Mouse (Mus musculus): ENCODE data around the gene Hpca. TPM values are rescaled to one million over a fixed set of nuclear protein-coding genes. Genes with fewer than 3 reads are reported as not detected.

The Hpca gene
- not detected for polyA plus RNA-seq (2021)

GRCm38 (mm10) chr4:129121569-129122086, at the start of gene Hpca:
Gene Hpca (minus strand): TSS chr4:129122036.
- peaks cover 24% of the 10 kb centered on the region for H3K27me3 ChIP-seq
- no peak for ATAC-seq
- no peak for DNase-seq (ENCODE audit: low read depth, low spot score)
- in situ Hi-C loops (cut with MboI; ENCODE audit: low pct_unique_long_range_greater_than_20kb), result loop anchor here (25.0 kb wide), 1 partner anchor 509 kb away; the partner anchor contains the start of genes Tlr12 and Zscan20
- POLR2A ChIA-PET, result no interaction called here
- no peak for TF ChIP-seq CTCF (IDR thresholded peaks at IDR 0.05)
- CTCF ChIA-PET, result interaction anchor here (1.5 kb wide), 1 partner anchor 13 kb away, joined by 3 read pairs; no protein-coding TSS in a partner anchor

GRCm38 (mm10) chr4:129161581-129162255, 39.9 kb upstream of the Hpca start:
- ChIA-PET POLR2A (no interaction called here), CTCF (interaction anchor here (1.3 kb wide), 1 partner anchor 22 kb away, joined by 4 read pairs; no protein-coding TSS in a partner anchor)
- in situ Hi-C loops (cut with MboI; ENCODE audit: low pct_unique_long_range_greater_than_20kb), result no loop called here
- no peak for TF ChIP-seq CTCF (IDR thresholded peaks at IDR 0.05)
- no peaks in the 10 kb centered on the region for H3K27me3 ChIP-seq
- no peak for DNase-seq (ENCODE audit: low read depth, low spot score)
- no peak for ATAC-seq

GRCm38 (mm10) chr4:129161076-129161475, 39.2 kb upstream of the Hpca start:
- DNase-seq (ENCODE audit: low read depth, low spot score), result no peak
- no peak for TF ChIP-seq CTCF (IDR thresholded peaks at IDR 0.05)
- ChIA-PET CTCF (interaction anchor here (1.3 kb wide), 1 partner anchor 21 kb away, joined by 4 read pairs; no protein-coding TSS in a partner anchor), POLR2A (no interaction called here)
- no peak for ATAC-seq
- in situ Hi-C loops (cut with MboI; ENCODE audit: low pct_unique_long_range_greater_than_20kb), result no loop called here
- H3K27me3 ChIP-seq, result no peaks in the 10 kb centered on the region

- TF ChIP-seq CTCF (IDR thresholded peaks at IDR 0.05), result no peak
- in situ Hi-C loops (cut with MboI; ENCODE audit: low pct_unique_long_range_greater_than_20kb), result no loop called here
- CTCF ChIA-PET, result no interaction called here
- no peaks in the 10 kb centered on the region for H3K27me3 ChIP-seq
- ATAC-seq (no peak), DNase-seq (ENCODE audit: low read depth, low spot score) (no peak)
- POLR2A ChIA-PET, result no interaction called here
Observed at GRCm38 (mm10) chr4:129158549-129158948, 36.7 kb upstream of the Hpca start.

- DNase-seq (ENCODE audit: low read depth, low spot score) (no peak), ATAC-seq (no peak)
- H3K27me3 ChIP-seq, result no peaks in the 10 kb centered on the region
- CTCF ChIA-PET, result no interaction called here
- in situ Hi-C loops (cut with MboI; ENCODE audit: low pct_unique_long_range_greater_than_20kb), result no loop called here
- POLR2A ChIA-PET, result no interaction called here
- no peak for TF ChIP-seq CTCF (IDR thresholded peaks at IDR 0.05)
Observed at GRCm38 (mm10) chr4:129157541-129157940, 35.7 kb upstream of the Hpca start.

- ATAC-seq, result no peak
- no peak for DNase-seq (ENCODE audit: low read depth, low spot score)
- TF ChIP-seq CTCF (IDR thresholded peaks at IDR 0.05), result no peak
- in situ Hi-C loops (cut with MboI; ENCODE audit: low pct_unique_long_range_greater_than_20kb), result no loop called here
- ChIA-PET CTCF (interaction anchor here (1.2 kb wide), 1 partner anchor 11 kb away, joined by 4 read pairs; no protein-coding TSS in a partner anchor), POLR2A (no interaction called here)
- H3K27me3 ChIP-seq, result no peaks in the 10 kb centered on the region
Observed at GRCm38 (mm10) chr4:129151276-129151811, 29.5 kb upstream of the Hpca start.

GRCm38 (mm10) chr4:129149321-129149720, 27.5 kb upstream of the Hpca start:
- ATAC-seq (no peak), DNase-seq (ENCODE audit: low read depth, low spot score) (no peak)
- ChIA-PET CTCF (no interaction called here), POLR2A (no interaction called here)
- H3K27me3 ChIP-seq, result no peaks in the 10 kb centered on the region
- in situ Hi-C loops (cut with MboI; ENCODE audit: low pct_unique_long_range_greater_than_20kb), result loop anchor here (25.0 kb wide), 1 partner anchor 313 kb away; the partner anchor contains the start of gene Bsdc1
- no peak for TF ChIP-seq CTCF (IDR thresholded peaks at IDR 0.05)

GRCm38 (mm10) chr4:129147552-129148103, 25.8 kb upstream of the Hpca start:
- POLR2A ChIA-PET, result no interaction called here
- no peak for DNase-seq (ENCODE audit: low read depth, low spot score)
- no peak for TF ChIP-seq CTCF (IDR thresholded peaks at IDR 0.05)
- in situ Hi-C loops (cut with MboI; ENCODE audit: low pct_unique_long_range_greater_than_20kb), result loop anchor here (25.0 kb wide), 1 partner anchor 315 kb away; the partner anchor contains the start of gene Bsdc1
- CTCF ChIA-PET, result no interaction called here
- ATAC-seq, result no peak
- no peaks in the 10 kb centered on the region for H3K27me3 ChIP-seq

- H3K27me3 ChIP-seq, result no peaks in the 10 kb centered on the region
- ChIA-PET CTCF (interaction anchor here (3.2 kb wide), 1 partner anchor 12 kb away, joined by 9 read pairs; no protein-coding TSS in a partner anchor), POLR2A (no interaction called here)
- no peak for DNase-seq (ENCODE audit: low read depth, low spot score)
- in situ Hi-C loops (cut with MboI; ENCODE audit: low pct_unique_long_range_greater_than_20kb), result loop anchor here (25.0 kb wide), 1 partner anchor 316 kb away; the partner anchor contains the start of gene Bsdc1
- ATAC-seq, result no peak
- TF ChIP-seq CTCF (IDR thresholded peaks at IDR 0.05), result no peak
Observed at GRCm38 (mm10) chr4:129146392-129146791, 24.6 kb upstream of the Hpca start.

GRCm38 (mm10) chr4:129145943-129146342, 24.1 kb upstream of the Hpca start:
- H3K27me3 ChIP-seq, result no peaks in the 10 kb centered on the region
- ATAC-seq (no peak), DNase-seq (ENCODE audit: low read depth, low spot score) (no peak)
- CTCF ChIA-PET, result interaction anchor here (3.2 kb wide), 1 partner anchor 12 kb away, joined by 9 read pairs; no protein-coding TSS in a partner anchor
- POLR2A ChIA-PET, result no interaction called here
- in situ Hi-C loops (cut with MboI; ENCODE audit: low pct_unique_long_range_greater_than_20kb), result loop anchor here (25.0 kb wide), 1 partner anchor 316 kb away; the partner anchor contains the start of gene Bsdc1
- no peak for TF ChIP-seq CTCF (IDR thresholded peaks at IDR 0.05)
